Mouse (Mus musculus) stomach, embryonic 14.5 days (tissue): ENCODE data around the gene Abcg4. TPM values are rescaled to one million over a fixed set of nuclear protein-coding genes. Genes with fewer than 3 reads are reported as not detected.
"Not testable (repeated sequence)": the region's sequence is repeated elsewhere in the genome, so short reads cannot be mapped to it uniquely, and the experiment has no call there.

Experiments used
- ATAC-seq: fragments of 200-750 bp; cut with Nextera tagmentation; 2 replicates; pipeline ENCODE4 v1.8.0; 2017; ENCODE audit warnings: low read depth, moderate TSS enrichment; ENCODE audit not compliant: insufficient number of reproducible peaks, insufficient read depth, low FRiP score
- H3K27ac ChIP-seq: fragments of 300-500 bp; sonication (generic); 2 replicates; pipeline ENCODE4 v1.5.1; 2014; ENCODE audit warnings: mild to moderate bottlenecking, low read length, moderate library complexity, mixed read lengths
- H3K27me3 ChIP-seq: fragments of 300-500 bp; sonication (generic); 2 replicates; pipeline ENCODE4 v1.6.1; 2014; ENCODE audit warnings: low read length, control low read depth, mixed read lengths; ENCODE audit not compliant: control insufficient read depth, insufficient read depth
- H3K36me3 ChIP-seq: fragments of 300-500 bp; sonication (generic); 2 replicates; pipeline ENCODE4 v1.6.1; 2014; ENCODE audit warnings: mild to moderate bottlenecking, control low read depth, low read length, moderate library complexity, mixed read lengths; ENCODE audit not compliant: control insufficient read depth, insufficient read depth
- H3K4me1 ChIP-seq: fragments of 300-500 bp; sonication (generic); 2 replicates; pipeline ENCODE4 v1.6.1; 2014; ENCODE audit warnings: low read length, control low read depth, mixed read lengths; ENCODE audit not compliant: control insufficient read depth, insufficient read depth
- H3K4me2 ChIP-seq: fragments of 300-500 bp; sonication (generic); replicated peaks from 2 replicates; pipeline ENCODE4 v1.6.1; 2014; ENCODE audit warnings: low read depth, low read length, control low read depth
- H3K4me3 ChIP-seq: fragments of 300-500 bp; sonication (generic); 2 replicates; pipeline ENCODE4 v1.5.1; 2014; ENCODE audit warnings: low read depth, low read length, control low read depth
- H3K9ac ChIP-seq: fragments of 300-500 bp; sonication (generic); replicated peaks from 2 replicates; pipeline ENCODE4 v1.6.1; 2014; ENCODE audit warnings: low read depth, mild to moderate bottlenecking, control low read depth, low read length, moderate library complexity, mixed read lengths
- H3K9me3 ChIP-seq: fragments of 300-500 bp; sonication (generic); 2 replicates; pipeline ENCODE4 v1.6.1; 2016; ENCODE audit warnings: low read depth, low read length, control low read depth; ENCODE audit not compliant: control insufficient read depth
- WGBS: fragments of 180-500 bp; shearing (Covaris S2); extraction: QIAGEN DNeasy Blood & Tissue Kit; methylation state at CpG from one replicate; pipeline ENCODE4 v1.1.7; 2014; 5-methylcytosine and 5-hydroxymethylcytosine counted together
- polyA plus RNA-seq: library from polyadenylated mRNA; unstranded; fragments of >200 nt; fragmentation: Nextera tagmentation; extraction: Ambion mirVana; gene quantifications from 2 replicates; pipeline ENCODE4 v1.2.1, GENCODE M21; 2014

Gene Abcg4
- polyA plus RNA-seq, 1 experiment from 2014 or later, result 5.9 TPM

GRCm38 (mm10) chr9:44332918-44333638 lies 44.7 kb upstream of the Abcg4 start:
- WGBS, result 96% methylated on average over 13 of the region's 13 CpGs
- Histone ChIP-seq H3K27me3 (no peaks in the 10 kb centered on the region), H3K4me2 (no peak overlapping the region), H3K4me1 (peaks cover 16% of the 10 kb centered on the region), H3K36me3 (peaks cover 53% of the 10 kb centered on the region), H3K9ac (no peak overlapping the region), H3K27ac (no peak overlapping the region), H3K9me3 (no peaks in the 10 kb centered on the region), H3K4me3 (no peak overlapping the region)
- ATAC-seq, result no peak

GRCm38 (mm10) chr9:44330736-44331135 lies 42.3 kb upstream of the Abcg4 start:
- Histone ChIP-seq H3K4me2 (no peak overlapping the region), H3K9ac (no peak overlapping the region), H3K4me3 (no peak overlapping the region), H3K9me3 (no peaks in the 10 kb centered on the region), H3K4me1 (peaks cover 12% of the 10 kb centered on the region), H3K27me3 (no peaks in the 10 kb centered on the region), H3K27ac (no peak overlapping the region), H3K36me3 (peaks cover 41% of the 10 kb centered on the region)
- WGBS, result 93% methylated on average over 6 of the region's 6 CpGs
- no peak for ATAC-seq

- H3K9me3 ChIP-seq, result no peaks in the 10 kb centered on the region
- H3K27ac ChIP-seq, result no peak overlapping the region; the same call in 1 of the 2 replicates
- no peaks in the 10 kb centered on the region for H3K27me3 ChIP-seq
- H3K4me3 ChIP-seq, result peak overlapping the region; percentile 62; the same call in 1 of the 2 replicates
- 83% methylated on average over 5 of the region's 5 CpGs for WGBS
- peak overlapping the region; percentile 74 for H3K4me2 ChIP-seq
- ATAC-seq, result no peak
- peaks cover 32% of the 10 kb centered on the region for H3K36me3 ChIP-seq
- H3K9ac ChIP-seq, result peak overlapping the region; percentile 69; the same call in 1 of the 2 replicates
- peaks cover 13% of the 10 kb centered on the region for H3K4me1 ChIP-seq
Observed at GRCm38 (mm10) chr9:44327926-44328325, 39.5 kb upstream of the Abcg4 start.

DNA sequence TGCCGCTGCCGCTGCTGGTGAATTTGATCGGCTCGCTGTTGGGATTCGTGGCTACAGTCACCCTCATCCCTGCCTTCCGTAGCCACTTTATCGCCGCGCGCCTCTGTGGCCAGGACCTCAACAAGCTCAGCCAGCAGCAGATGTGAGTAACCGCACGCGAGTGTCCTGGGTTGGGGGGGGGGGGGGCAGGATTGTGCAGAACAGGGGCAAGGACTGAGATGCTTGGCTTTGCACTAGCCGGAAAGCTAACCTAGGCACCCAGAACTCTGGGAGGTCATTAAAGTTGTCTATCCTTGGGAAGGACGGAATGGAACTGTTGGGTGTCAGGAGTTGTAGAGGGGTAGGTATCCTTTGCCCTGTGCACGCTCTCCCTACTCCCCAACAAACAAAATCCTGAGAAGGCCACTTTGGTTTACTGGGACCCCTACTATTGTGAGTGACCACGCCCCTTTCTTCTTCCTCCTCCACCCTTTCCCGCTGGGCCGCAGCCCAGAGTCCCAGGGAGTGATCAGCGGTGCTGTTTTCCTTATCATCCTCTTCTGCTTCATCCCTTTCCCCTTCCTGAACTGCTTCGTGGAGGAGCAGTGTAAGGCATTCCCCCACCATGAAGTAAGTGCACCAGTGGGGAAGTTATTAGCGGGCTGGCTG lies 38.8 kb upstream of the Abcg4 start:
- H3K9ac ChIP-seq, result peak overlapping the region; percentile 69
- no peaks in the 10 kb centered on the region for H3K27me3 ChIP-seq
- peak overlapping the region; percentile 86 for H3K27ac ChIP-seq
- H3K4me3 ChIP-seq, result peak overlapping the region; percentile 62
- peaks cover 25% of the 10 kb centered on the region for H3K36me3 ChIP-seq
- peaks cover 13% of the 10 kb centered on the region for H3K4me1 ChIP-seq
- H3K4me2 ChIP-seq, result peak overlapping the region; percentile 74
- H3K9me3 ChIP-seq, result no peaks in the 10 kb centered on the region
- peak; percentile 42; the same call in 1 of the 2 replicates for ATAC-seq
- under 1% methylated on average over 22 of the region's 22 CpGs for WGBS

- WGBS, result under 1% methylated on average over 38 of the region's 38 CpGs
- peak overlapping the region; percentile 62 for H3K4me3 ChIP-seq
- no peaks in the 10 kb centered on the region for H3K9me3 ChIP-seq
- peak overlapping the region; percentile 86 for H3K27ac ChIP-seq
- H3K4me1 ChIP-seq, result peaks cover 13% of the 10 kb centered on the region
- H3K36me3 ChIP-seq, result peaks cover 20% of the 10 kb centered on the region
- H3K27me3 ChIP-seq, result no peaks in the 10 kb centered on the region
- peak; percentile 89 for ATAC-seq
- peak overlapping the region; percentile 69 for H3K9ac ChIP-seq
- peak overlapping the region; percentile 74 for H3K4me2 ChIP-seq
Observed at GRCm38 (mm10) chr9:44326371-44327063, 38.1 kb upstream of the Abcg4 start.

GRCm38 (mm10) chr9:44325768-44326370 lies 37.5 kb upstream of the Abcg4 start, which contains the start of gene Dpagt1:
Gene Dpagt1, plus strand, starts transcription at chr9:44326019.
- Histone ChIP-seq H3K27me3 (no peaks in the 10 kb centered on the region), H3K36me3 (peaks cover 14% of the 10 kb centered on the region; the same call in 1 of the 2 replicates), H3K4me1 (peaks cover 13% of the 10 kb centered on the region), H3K9ac (peak within 1 kb of the TSS; percentile 69), H3K4me2 (peak within 1 kb of the TSS; percentile 74), H3K9me3 (no peaks in the 10 kb centered on the region), H3K27ac (peak within 1 kb of the TSS; percentile 86), H3K4me3 (peak within 1 kb of the TSS; percentile 62)
- 3% methylated on average over 12 of the region's 12 CpGs for WGBS
- ATAC-seq, result no peak

GRCm38 (mm10) chr9:44325032-44325767 lies 36.8 kb upstream of the Abcg4 start:
- H3K9ac ChIP-seq, H3K27me3 ChIP-seq, H3K9me3 ChIP-seq, ATAC-seq: not testable (repeated sequence)
- H3K27ac ChIP-seq, result peak overlapping the region; percentile 86; the same call in 1 of the 2 replicates
- H3K4me1 ChIP-seq, result peaks cover 13% of the 10 kb centered on the region
- 0 out of 2 replicates have a peak overlapping the region, but pooled peaks have one; percentile 62 for H3K4me3 ChIP-seq
- H3K36me3 ChIP-seq, result peaks cover 10% of the 10 kb centered on the region; the same call in 1 of the 2 replicates
- peak overlapping the region; percentile 74 for H3K4me2 ChIP-seq
- 54% methylated on average over 6 of the region's 8 CpGs for WGBS
